ENCODE assay signal across 8 mouse cellular contexts in genomic region chr12:77238531-77239389, GRCm38 (mm10). TPM values are rescaled to one million over a fixed set of nuclear protein-coding genes. Genes with fewer than 3 reads are reported as not detected.
DNase-seq lines count a peak whose midpoint lies in the region; ATAC-seq and TF ChIP-seq lines count a peak whose summit lies in the region.

No protein-coding gene starts in this region.

- H3K4me1 ChIP-seq in brown adipose tissue, adult 24 weeks (ENCODE audit: control insufficient read depth, insufficient read depth, insufficient read length, low read length): peaks cover 2% of the 10 kb centered on the region; the same call in 1 of the 2 replicates
- no peaks in the 10 kb centered on the region for H3K4me1 ChIP-seq in heart, embryonic 14.5 days (ENCODE audit: control insufficient read depth in 2 of 2, insufficient read depth in 2 of 2, low read length in 2 of 2)
- H3K4me1 ChIP-seq in liver, embryonic 11.5 days (replicated peaks; ENCODE audit: control insufficient read depth, insufficient read depth, low read length): peaks cover 7% of the 10 kb centered on the region

- H3K4me3 ChIP-seq in brown adipose tissue, adult 24 weeks (ENCODE audit: insufficient read depth, low read depth, low read length): peak overlapping the region; percentile 96
- H3K4me3 ChIP-seq in heart, embryonic 14.5 days (ENCODE audit: control insufficient read depth in 1 of 2, insufficient read depth in 1 of 2, low read depth in 1 of 2, low read length in 2 of 2): peak overlapping the region; percentile 95
- peak overlapping the region; percentile 76 for H3K4me3 ChIP-seq in liver, embryonic 11.5 days (ENCODE audit: low read depth, low read length)
- H3K4me3 ChIP-seq in myocyte: peak overlapping the region; percentile 55

- H3K79me2 ChIP-seq in myocyte (ENCODE audit: control insufficient read depth, insufficient read depth): peaks cover 27% of the 10 kb centered on the region

- peak; percentile 68 for ATAC-seq in CD4-positive, CD25-positive, alpha-beta regulatory T cell, adult 4 months
- ATAC-seq in erythroid progenitor cell, adult 5-6 weeks (replicated peaks; ENCODE audit: low FRiP score, poor library complexity, severe bottlenecking): peak; percentile 46
- peak; percentile 97 for ATAC-seq in heart, embryonic 14.5 days (ENCODE audit: insufficient number of reproducible peaks, insufficient read depth, low FRiP score, low read depth)
- peak; percentile 89 for ATAC-seq in liver, embryonic 11.5 days (replicated peaks; ENCODE audit: low FRiP score)

- H3K27me3 ChIP-seq in heart, embryonic 14.5 days (ENCODE audit: control insufficient read depth, insufficient read depth, low read length): no peaks in the 10 kb centered on the region
- no peaks in the 10 kb centered on the region for H3K27me3 ChIP-seq in liver, embryonic 11.5 days (replicated peaks; ENCODE audit: control insufficient read depth, insufficient read depth, low read length)
- no peaks in the 10 kb centered on the region for H3K27me3 ChIP-seq in myocyte (ENCODE audit: control insufficient read depth, insufficient read depth, insufficient read length)

- peak overlapping the region; percentile 97 for H3K4me2 ChIP-seq in heart, embryonic 14.5 days (ENCODE audit: low read length)
- H3K4me2 ChIP-seq in liver, embryonic 11.5 days: peak overlapping the region; percentile 90
- peak overlapping the region; percentile 94 for H3K4me2 ChIP-seq in myocyte (ENCODE audit: low read depth)

- peak; percentile 98 for DNase-seq in kidney, postnatal 10 days
- peak; percentile 87 for DNase-seq in liver, embryonic 11.5 days (ENCODE audit: low spot score)
- peak; percentile 85 to 93 for DNase-seq in spleen, postnatal 4 days (ENCODE audit: low spot score in 2 of 2)

- peak overlapping the region; percentile 58 for H3ac ChIP-seq in myocyte (ENCODE audit: control insufficient read depth, insufficient read length)

- peak overlapping the region; percentile 91 for H3K9ac ChIP-seq in heart, embryonic 14.5 days (ENCODE audit: low read length)
- peak overlapping the region; percentile 82 for H3K9ac ChIP-seq in liver, embryonic 11.5 days (ENCODE audit: low read depth, low read length)

- peak; percentile 86 for TF ChIP-seq POLR2A in myocyte (IDR thresholded peaks at IDR 0.05; ENCODE audit: insufficient read length, low read depth)

- WGBS in heart, embryonic 14.5 days: under 1% methylated on average over 84 of the region's 120 CpGs
- under 1% methylated on average over 110 of the region's 120 CpGs for WGBS in liver, embryonic 11.5 days

- H3K36me3 ChIP-seq in heart, embryonic 14.5 days (ENCODE audit: control insufficient read depth, insufficient read depth, low read length): no peaks in the 10 kb centered on the region
- H3K36me3 ChIP-seq in liver, embryonic 11.5 days (ENCODE audit: control insufficient read depth, insufficient read depth, low read length): no peaks in the 10 kb centered on the region
- no peaks in the 10 kb centered on the region for H3K36me3 ChIP-seq in myocyte (ENCODE audit: control insufficient read depth, insufficient read depth)

- H3K9me3 ChIP-seq in heart, embryonic 14.5 days (ENCODE audit: control insufficient read depth, low read length): no peaks in the 10 kb centered on the region
- no peaks in the 10 kb centered on the region for H3K9me3 ChIP-seq in liver, embryonic 11.5 days (ENCODE audit: control insufficient read depth, low read length)

- H3K27ac ChIP-seq in brown adipose tissue, adult 24 weeks (replicated peaks; ENCODE audit: low read depth, low read length): peak overlapping the region; percentile 53
- H3K27ac ChIP-seq in heart, embryonic 14.5 days (replicated peaks in 1 of 2; ENCODE audit: control insufficient read depth in 1 of 2, insufficient read depth in 1 of 2, low read depth in 2 of 2, low read length in 2 of 2): peak overlapping the region; percentile 81 to 87
- peak overlapping the region; percentile 63 for H3K27ac ChIP-seq in liver, embryonic 11.5 days (ENCODE audit: low read depth, low read length)

TF ChIP-seq in myocyte, 11 proteins besides CTCF, POLR2A, EP300 and RAD21:
- TF ChIP-seq CEBPB (IDR thresholded peaks at IDR 0.05; ENCODE audit: insufficient read depth, poor library complexity, severe bottlenecking): no peak
- peak; percentile 89 for TF ChIP-seq POLR2AphosphoS2 (IDR thresholded peaks at IDR 0.05; ENCODE audit: insufficient read length, low read depth)
- no peak for TF ChIP-seq MAX (IDR thresholded peaks at IDR 0.05; ENCODE audit: low read depth)
- no peak for TF ChIP-seq USF1 (IDR thresholded peaks at IDR 0.05; ENCODE audit: low read depth)
- TF ChIP-seq MYOG (IDR thresholded peaks at IDR 0.05; ENCODE audit: control insufficient read depth in 1 of 3, insufficient read depth in 1 of 3, insufficient read length in 2 of 3, low read depth in 2 of 3): peak in 1 of 3 experiments; percentile 28
- TF ChIP-seq SRF (IDR thresholded peaks at IDR 0.05; ENCODE audit: control insufficient read depth, insufficient read length, low read depth): no peak
- TF ChIP-seq MYOD1 (IDR thresholded peaks at IDR 0.05; ENCODE audit: control insufficient read depth in 1 of 3, insufficient read length in 2 of 3, low read depth in 2 of 3): peak in 1 of 3 experiments; percentile 25
TF ChIP-seq in myocyte: peak in this region for 3.

RNA-seq across cellular contexts. Expression of gene Fut8, which starts 0.8 kb away (rescaled TPM):
- 10 to 100 TPM; 12.3 to 15.5 TPM for polyA plus RNA-seq in CD4-positive, CD25-positive, alpha-beta regulatory T cell, adult 4 months (2017; shearing (Covaris generic))
- 34.5 and 36.4 TPM in 2 replicates for polyA plus RNA-seq in brown adipose tissue, adult 24 weeks (2012; ENCODE audit: insufficient read depth, insufficient read length, missing spikeins)
- 33.5 and 39.4 TPM in 2 replicates for total RNA-seq in erythroid progenitor cell, adult 5-6 weeks (2015; ENCODE audit: low replicate concordance)
- 17.5 and 24.8 TPM in 2 replicates for total RNA-seq in erythroid progenitor cell, adult 5-6 weeks (2017; ENCODE audit: low replicate concordance)
- polyA plus RNA-seq in heart, embryonic 14.5 days (2014; fragmentation: Nextera tagmentation; extraction: Ambion mirVana): 15.2 and 16.3 TPM in 2 replicates
- 27.3 and 29.9 TPM in 2 replicates for polyA plus RNA-seq in liver, embryonic 11.5 days (2014; fragmentation: Nextera tagmentation; extraction: Ambion mirVana)
- 11.8 TPM for polyA plus RNA-seq in myocyte (2012; fragmentation: generic; extraction: Trizol)

Comparison
In these comparisons a context has a peak if more than half of its experiments do, and no peak if none do; other contexts are left out.
1. Peak in every context shown above with its lines: DNase-seq, ATAC-seq, H3K4me3 ChIP-seq and H3K27ac ChIP-seq.
2. ATAC-seq: peak in every context shown above with its lines; median percentile 97 in heart, embryonic 14.5 days; 89 in liver, embryonic 11.5 days; 68 in CD4-positive, CD25-positive, alpha-beta regulatory T cell, adult 4 months; 46 in erythroid progenitor cell, adult 5-6 weeks.